Mouse (Mus musculus): ENCODE results near the gene Pdzk1ip1. TPM values are rescaled to one million over a fixed set of nuclear protein-coding genes. Genes with fewer than 3 reads are reported as not detected.

Gene Pdzk1ip1
- polyA plus RNA-seq, 1 experiment: not detected

DNA sequence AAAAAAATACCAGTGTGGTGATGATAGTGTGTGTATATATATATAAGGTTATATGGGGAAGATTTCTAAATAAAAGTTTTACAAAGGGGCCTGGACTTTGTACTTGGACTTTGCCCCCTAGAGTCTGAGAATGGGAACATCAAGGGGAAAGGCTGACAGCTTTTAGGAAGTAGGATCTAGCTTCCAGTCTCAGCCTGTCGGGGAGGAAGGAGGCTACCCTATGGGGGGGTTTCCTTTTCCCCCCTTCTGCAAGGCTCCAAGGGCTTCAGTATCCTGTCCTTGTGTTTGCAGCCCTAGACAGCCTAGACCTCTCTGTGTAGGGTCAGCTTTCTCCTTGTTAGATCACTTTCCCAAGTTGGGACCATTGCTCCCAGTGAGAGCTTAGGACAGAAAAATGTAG lies 16.8 kb upstream of the Pdzk1ip1 start:
- H3K4me1 ChIP-seq (ENCODE audit: control insufficient read depth, insufficient read depth, low read length): no peaks in the 10 kb centered on the region
- H3K4me3 ChIP-seq (ENCODE audit: insufficient read depth, low read length): no peak overlapping the region
- H3K27ac ChIP-seq (ENCODE audit: insufficient read depth, low read length): no peak overlapping the region
- no peak for TF ChIP-seq CTCF (IDR thresholded peaks at IDR 0.05; ENCODE audit: borderline replicate concordance, insufficient read depth, low read length)
- TF ChIP-seq POLR2A (IDR thresholded peaks at IDR 0.05; ENCODE audit: low read depth, low read length): no peak

DNA sequence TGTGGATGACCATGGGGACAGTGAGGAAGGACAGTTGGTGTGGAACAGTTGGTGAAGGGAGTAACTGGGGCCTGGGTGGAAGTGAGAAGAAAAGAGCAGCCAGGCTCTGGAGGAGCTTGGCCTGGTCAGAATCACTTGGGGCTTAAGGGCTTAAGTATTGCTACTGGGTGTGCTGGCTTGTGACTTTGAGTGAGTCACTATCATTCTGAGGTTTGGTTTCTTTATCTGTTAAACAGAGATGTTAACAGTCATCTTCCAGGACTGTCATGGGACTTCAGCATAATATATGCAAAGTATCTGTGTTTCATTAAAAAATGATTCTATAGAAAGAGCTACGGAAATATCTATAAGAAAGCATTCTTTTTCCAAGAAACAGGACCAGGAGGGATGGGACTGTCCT lies 13.7 kb upstream of the Pdzk1ip1 start:
- Histone ChIP-seq H3K4me1 (ENCODE audit: control insufficient read depth, insufficient read depth, low read length) (no peaks in the 10 kb centered on the region), H3K27ac (ENCODE audit: insufficient read depth, low read length) (no peak overlapping the region)

DNA sequence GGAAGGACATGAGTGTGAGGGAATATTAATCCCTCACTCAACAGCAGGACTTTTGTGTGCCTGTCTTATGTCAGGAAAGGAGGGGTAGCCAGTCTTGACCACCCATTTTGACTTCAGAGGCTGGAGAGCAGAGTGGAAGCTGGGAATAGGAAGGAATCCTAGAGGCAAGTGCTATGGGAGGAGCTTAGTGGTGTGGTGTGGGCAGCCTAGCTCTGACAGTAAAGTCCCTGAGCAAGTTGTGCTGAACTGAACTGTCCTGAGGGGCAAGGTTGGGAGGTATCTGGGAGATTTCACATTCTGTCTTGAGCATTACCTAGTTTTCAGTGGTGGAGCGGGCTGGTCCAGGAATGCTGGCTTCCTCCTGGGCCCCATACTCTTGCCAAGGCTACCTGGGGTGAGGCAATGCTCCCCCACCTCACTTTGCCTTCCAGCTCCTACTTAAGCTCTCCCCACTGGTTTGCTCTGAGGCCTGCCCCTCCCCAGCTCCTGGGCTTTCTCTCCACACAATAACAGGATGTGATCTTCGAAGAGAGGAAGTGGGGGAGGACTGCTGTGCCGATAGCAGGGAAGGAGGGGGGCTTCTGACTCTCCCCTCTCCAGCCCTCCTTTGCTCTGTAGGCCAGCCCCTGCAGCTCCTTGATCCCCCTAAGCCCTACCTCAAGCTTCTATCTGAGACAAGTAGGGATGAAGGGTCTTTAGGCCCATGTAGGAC lies 13.1 kb upstream of the Pdzk1ip1 start:
- Histone ChIP-seq H3K4me1 (ENCODE audit: control insufficient read depth, insufficient read depth, low read length) (no peaks in the 10 kb centered on the region), H3K27ac (ENCODE audit: insufficient read depth, low read length) (no peak overlapping the region), H3K4me3 (ENCODE audit: insufficient read depth, low read length) (no peak overlapping the region)
- TF ChIP-seq CTCF (IDR thresholded peaks at IDR 0.05; ENCODE audit: borderline replicate concordance, insufficient read depth, low read length) (no peak), POLR2A (IDR thresholded peaks at IDR 0.05; ENCODE audit: low read depth, low read length) (no peak)

More for the DNA sequence above, 13.7 kb upstream of the Pdzk1ip1 start:
- no peak for TF ChIP-seq POLR2A (IDR thresholded peaks at IDR 0.05; ENCODE audit: low read depth, low read length)
- no peak for TF ChIP-seq CTCF (IDR thresholded peaks at IDR 0.05; ENCODE audit: borderline replicate concordance, insufficient read depth, low read length)
- H3K4me3 ChIP-seq (ENCODE audit: insufficient read depth, low read length): no peak overlapping the region

DNA sequence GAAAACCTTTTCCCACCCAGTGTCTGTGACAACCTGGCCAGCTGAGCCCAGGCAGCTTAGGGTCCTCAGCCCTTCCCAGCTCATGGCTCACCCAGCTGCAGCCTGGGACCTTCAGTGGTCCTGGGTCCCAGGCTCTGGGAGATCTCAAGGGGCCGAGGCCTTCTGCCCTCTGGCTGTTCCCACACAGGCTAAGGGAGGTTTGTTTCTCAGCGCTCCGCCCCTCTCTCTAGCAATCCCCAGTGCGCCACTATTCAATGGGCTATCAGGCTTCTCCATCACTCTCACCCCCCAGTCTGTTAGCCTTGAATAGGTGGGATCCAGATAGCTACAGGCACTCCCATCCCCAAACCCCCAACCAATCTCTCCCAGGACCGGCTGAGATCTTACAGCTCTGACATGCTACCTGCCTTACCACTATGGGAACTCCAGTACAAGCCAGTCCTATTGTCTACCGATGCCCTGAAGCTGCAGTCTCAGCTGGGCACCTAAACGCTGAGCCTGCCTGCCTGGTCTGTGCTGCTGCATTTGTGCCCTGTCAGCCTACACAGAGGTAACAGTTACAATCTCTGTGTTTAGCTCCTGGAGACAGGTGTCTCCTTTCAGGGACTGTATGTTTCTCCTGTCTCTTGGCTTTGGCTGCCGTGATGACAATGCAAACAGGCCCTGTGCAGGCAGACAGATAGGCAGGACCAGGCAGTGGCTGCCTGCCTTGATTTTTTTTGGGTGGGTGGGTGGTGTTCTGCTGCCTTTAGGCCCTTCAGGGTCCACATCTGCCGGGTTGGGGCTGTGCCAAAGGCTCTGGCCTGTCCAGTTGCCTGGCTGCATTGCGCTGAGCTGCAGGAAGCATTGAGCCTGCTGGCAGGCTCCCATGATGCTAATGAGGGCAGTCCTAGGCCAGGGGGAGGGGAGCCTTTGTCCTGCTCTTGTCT lies 9.4 kb upstream of the Pdzk1ip1 start:
- no peak overlapping the region for H3K4me3 ChIP-seq (ENCODE audit: insufficient read depth, low read length)
- no peaks in the 10 kb centered on the region for H3K4me1 ChIP-seq (ENCODE audit: control insufficient read depth, insufficient read depth, low read length)
- TF ChIP-seq POLR2A (IDR thresholded peaks at IDR 0.05; ENCODE audit: low read depth, low read length) (no peak), CTCF (IDR thresholded peaks at IDR 0.05; ENCODE audit: borderline replicate concordance, insufficient read depth, low read length) (no peak)
- no peak overlapping the region for H3K27ac ChIP-seq (ENCODE audit: insufficient read depth, low read length)

DNA sequence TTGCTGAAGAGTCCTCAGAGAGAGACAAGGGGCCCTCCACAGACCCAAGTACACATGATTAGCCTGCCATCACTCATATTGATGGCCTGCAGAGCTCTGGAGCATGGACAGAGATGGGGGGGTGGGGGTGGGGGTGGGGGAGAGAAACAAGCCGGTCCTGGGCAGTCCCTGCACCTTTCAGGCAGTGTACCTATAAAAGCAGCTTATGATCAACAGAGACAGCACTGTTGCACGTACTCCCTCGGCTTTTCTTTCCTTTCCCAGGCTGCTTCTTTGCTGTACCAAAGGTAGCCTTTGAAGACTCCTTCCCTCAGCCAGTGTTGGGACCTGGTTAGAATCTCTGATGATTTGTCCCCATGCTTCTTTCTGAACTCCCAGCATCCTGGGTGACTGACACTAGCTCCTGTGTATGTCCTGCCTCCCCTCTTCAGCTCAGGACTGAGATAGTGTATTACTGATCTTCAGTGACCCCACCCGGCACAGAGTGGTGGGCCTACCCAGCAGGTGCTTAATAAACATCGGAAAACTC lies 8.6 kb upstream of the Pdzk1ip1 start:
- no peak for TF ChIP-seq POLR2A (IDR thresholded peaks at IDR 0.05; ENCODE audit: low read depth, low read length)
- no peak for TF ChIP-seq CTCF (IDR thresholded peaks at IDR 0.05; ENCODE audit: borderline replicate concordance, insufficient read depth, low read length)
- H3K27ac ChIP-seq (ENCODE audit: insufficient read depth, low read length): no peak overlapping the region
- no peaks in the 10 kb centered on the region for H3K4me1 ChIP-seq (ENCODE audit: control insufficient read depth, insufficient read depth, low read length)
- H3K4me3 ChIP-seq (ENCODE audit: insufficient read depth, low read length): no peak overlapping the region

DNA sequence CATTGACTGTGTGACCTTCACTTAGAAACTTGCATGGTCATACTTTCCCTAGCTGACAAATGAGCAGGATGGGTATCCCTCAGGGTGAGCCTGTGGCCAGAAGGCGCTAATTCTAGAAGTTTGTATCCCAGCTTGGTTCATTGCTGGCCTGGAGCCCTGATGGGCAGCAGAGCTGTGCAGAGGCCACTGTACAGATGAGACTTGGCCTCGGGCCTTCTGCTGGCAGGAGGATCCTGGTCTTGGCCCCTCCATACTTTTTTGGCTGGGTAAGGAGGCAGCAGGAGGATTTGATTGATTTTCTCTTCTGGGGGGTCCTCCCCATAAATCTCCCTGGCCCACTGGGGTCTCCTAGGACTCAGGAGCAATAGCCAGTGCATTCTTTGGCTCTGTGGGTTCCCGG lies 5.5 kb upstream of the Pdzk1ip1 start:
- no peak overlapping the region for H3K4me3 ChIP-seq (ENCODE audit: insufficient read depth, low read length)
- no peak overlapping the region for H3K27ac ChIP-seq (ENCODE audit: insufficient read depth, low read length)
- H3K4me1 ChIP-seq (ENCODE audit: control insufficient read depth, insufficient read depth, low read length): no peaks in the 10 kb centered on the region
- TF ChIP-seq POLR2A (IDR thresholded peaks at IDR 0.05; ENCODE audit: low read depth, low read length): no peak
- TF ChIP-seq CTCF (IDR thresholded peaks at IDR 0.05; ENCODE audit: borderline replicate concordance, insufficient read depth, low read length): no peak

DNA sequence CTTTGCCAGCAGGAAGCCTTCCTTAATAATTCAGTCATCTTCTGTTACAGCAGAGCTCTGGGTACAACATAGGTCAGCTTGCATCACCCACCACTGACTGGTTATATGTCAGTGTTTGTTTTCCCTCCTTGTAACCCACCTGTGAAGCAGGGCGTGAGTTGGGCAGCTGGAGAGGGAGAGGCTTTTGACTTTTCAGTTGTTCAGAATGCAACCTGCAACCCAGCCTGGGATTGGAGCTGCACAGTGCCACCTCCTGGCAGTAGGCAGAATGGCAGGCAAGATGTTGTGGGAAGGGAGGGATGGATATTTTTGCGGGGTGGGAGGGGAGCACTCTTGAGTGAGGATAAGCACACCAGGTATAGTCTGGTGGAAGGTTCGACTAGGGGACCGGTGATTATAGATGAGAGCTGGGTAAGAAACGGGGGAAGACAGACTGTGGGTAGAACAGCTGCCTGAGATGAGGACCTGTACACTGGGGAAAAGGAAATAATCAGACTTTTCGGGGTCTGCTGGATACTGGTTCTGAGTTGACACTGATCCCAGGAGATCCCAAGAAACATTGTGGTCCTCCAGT lies 2.9 kb upstream of the Pdzk1ip1 start:
- Histone ChIP-seq H3K27ac (ENCODE audit: insufficient read depth, low read length) (no peak overlapping the region), H3K4me1 (ENCODE audit: control insufficient read depth, insufficient read depth, low read length) (no peaks in the 10 kb centered on the region), H3K4me3 (ENCODE audit: insufficient read depth, low read length) (no peak overlapping the region)
- TF ChIP-seq CTCF (IDR thresholded peaks at IDR 0.05; ENCODE audit: borderline replicate concordance, insufficient read depth, low read length) (peak; percentile 97), POLR2A (IDR thresholded peaks at IDR 0.05; ENCODE audit: low read depth, low read length) (no peak)

DNA sequence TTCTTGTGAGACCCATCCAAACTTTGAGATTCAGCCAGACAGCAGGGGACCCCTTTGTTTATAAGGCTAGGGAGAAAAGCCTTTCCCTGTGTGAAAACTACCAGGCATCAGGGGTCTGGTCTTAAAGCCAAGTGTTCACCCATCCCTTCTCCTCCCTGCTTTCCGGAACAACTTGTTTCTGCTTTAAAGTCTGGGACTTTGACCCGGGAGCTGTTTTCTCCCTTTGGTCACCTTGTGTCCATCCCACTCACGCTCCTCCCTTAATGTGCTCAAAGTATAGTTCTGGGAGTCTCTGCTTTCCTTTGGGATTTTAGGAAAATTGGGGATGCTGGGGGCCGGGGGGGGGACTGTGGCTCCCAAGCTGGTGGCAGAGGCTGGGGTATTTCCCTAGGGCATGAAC lies 2.3 kb upstream of the Pdzk1ip1 start:
- Histone ChIP-seq H3K4me3 (ENCODE audit: insufficient read depth, low read length) (no peak overlapping the region), H3K27ac (ENCODE audit: insufficient read depth, low read length) (no peak overlapping the region), H3K4me1 (ENCODE audit: control insufficient read depth, insufficient read depth, low read length) (no peaks in the 10 kb centered on the region)
- no peak for TF ChIP-seq CTCF (IDR thresholded peaks at IDR 0.05; ENCODE audit: borderline replicate concordance, insufficient read depth, low read length)
- no peak for TF ChIP-seq POLR2A (IDR thresholded peaks at IDR 0.05; ENCODE audit: low read depth, low read length)

DNA sequence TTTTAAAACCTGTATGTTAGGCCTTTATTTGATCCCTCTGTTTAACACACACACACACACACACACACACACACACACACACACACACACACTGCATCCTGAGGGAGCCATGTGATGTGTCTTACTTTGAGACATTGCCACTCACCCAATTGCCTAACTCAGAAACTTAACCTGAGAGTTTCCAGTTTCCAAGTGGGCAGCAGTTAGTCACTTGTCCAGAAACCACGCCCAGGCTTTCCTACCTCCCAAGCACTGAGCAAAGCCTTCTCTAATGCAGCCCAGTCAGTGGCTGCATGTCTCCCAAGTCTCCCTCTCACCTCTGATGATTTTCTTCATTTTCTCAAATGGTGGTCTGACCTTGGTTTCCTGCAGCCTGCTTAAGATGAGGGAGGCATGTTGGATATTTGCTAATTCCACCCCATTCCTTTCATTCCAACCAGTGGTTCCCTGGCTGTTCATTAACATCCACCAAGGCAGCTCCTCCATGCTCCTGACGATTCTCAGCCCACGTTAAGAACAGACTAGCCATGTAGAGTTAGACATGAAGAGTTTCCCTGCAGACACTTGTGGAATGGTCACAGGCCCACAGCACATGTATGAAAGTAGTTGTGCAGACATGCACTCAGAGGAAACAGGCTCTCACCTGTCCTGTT lies 1.6 kb upstream of the Pdzk1ip1 start:
- H3K4me3 ChIP-seq (ENCODE audit: insufficient read depth, low read length): no peak overlapping the region
- H3K27ac ChIP-seq (ENCODE audit: insufficient read depth, low read length): no peak overlapping the region
- H3K4me1 ChIP-seq (ENCODE audit: control insufficient read depth, insufficient read depth, low read length): no peaks in the 10 kb centered on the region
- TF ChIP-seq POLR2A (IDR thresholded peaks at IDR 0.05; ENCODE audit: low read depth, low read length) (no peak), CTCF (IDR thresholded peaks at IDR 0.05; ENCODE audit: borderline replicate concordance, insufficient read depth, low read length) (no peak)

Measured in embryonic fibroblast, embryonic 13.5 days (primary cell).